Mouse (Mus musculus) ovary, postnatal 36 days (tissue): ENCODE results near the gene Ap2b1.
"Not testable (repeated sequence)": the region's sequence is repeated elsewhere in the genome, so short reads cannot be mapped to it uniquely, and the experiment has no call there.

Experiments
- DNase-seq: peaks from one replicate; pipeline ENCODE4 v3.0.0; 2022; ENCODE audit warnings: low spot score, mixed read lengths

Ap2b1 gene

GRCm38 (mm10) chr11:83301431-83301831, 2.6 kb downstream of the Ap2b1 start:
- no peak for DNase-seq

GRCm38 (mm10) chr11:83302124-83302523, 3.3 kb downstream of the Ap2b1 start:
- no peak for DNase-seq

GRCm38 (mm10) chr11:83302526-83303251, 3.9 kb downstream of the Ap2b1 start, which contains the start of gene Pex12:
Gene Pex12, minus strand, starts transcription at chr11:83302586.
- DNase-seq = peak; percentile 89

- no peak for DNase-seq
Observed at GRCm38 (mm10) chr11:83303751-83304150, 4.9 kb downstream of the Ap2b1 start.

GRCm38 (mm10) chr11:83304485-83304884, 5.7 kb downstream of the Ap2b1 start:
- no peak for DNase-seq

- DNase-seq = no peak
Observed at GRCm38 (mm10) chr11:83306700-83307253, 8.0 kb downstream of the Ap2b1 start.

GRCm38 (mm10) chr11:83312471-83312870, 13.6 kb downstream of the Ap2b1 start:
- DNase-seq = no peak

GRCm38 (mm10) chr11:83319048-83319447, 20.2 kb downstream of the Ap2b1 start:
- DNase-seq = no peak

- not testable (repeated sequence) for DNase-seq
Observed at GRCm38 (mm10) chr11:83326692-83327091, 27.9 kb downstream of the Ap2b1 start.

- DNase-seq = peak; percentile 39
Observed at GRCm38 (mm10) chr11:83327427-83327826, 28.6 kb downstream of the Ap2b1 start.

- no peak for DNase-seq
Observed at GRCm38 (mm10) chr11:83335826-83336225, 37.0 kb downstream of the Ap2b1 start.

- no peak for DNase-seq
Observed at GRCm38 (mm10) chr11:83339705-83340104, 40.9 kb downstream of the Ap2b1 start.

- DNase-seq = no peak
Observed at GRCm38 (mm10) chr11:83341716-83342245, 43.0 kb downstream of the Ap2b1 start.

GRCm38 (mm10) chr11:83355428-83355827, 56.6 kb downstream of the Ap2b1 start:
- no peak for DNase-seq

- no peak for DNase-seq
Observed at GRCm38 (mm10) chr11:83357421-83357820, 58.6 kb downstream of the Ap2b1 start.

- no peak for DNase-seq
Observed at GRCm38 (mm10) chr11:83364656-83365055, 65.8 kb downstream of the Ap2b1 start.

GRCm38 (mm10) chr11:83371267-83371666, 72.4 kb downstream of the Ap2b1 start:
- DNase-seq = no peak

- no peak for DNase-seq
Observed at GRCm38 (mm10) chr11:83379745-83380341, 81.0 kb downstream of the Ap2b1 start.

- no peak for DNase-seq
Observed at GRCm38 (mm10) chr11:83382876-83383531, 84.2 kb downstream of the Ap2b1 start.

- DNase-seq = no peak
Observed at GRCm38 (mm10) chr11:83383532-83383887, 84.7 kb downstream of the Ap2b1 start.

- DNase-seq = no peak
Observed at GRCm38 (mm10) chr11:83393062-83393461, 94.2 kb downstream of the Ap2b1 start.

GRCm38 (mm10) chr11:83394802-83395439, 96.1 kb downstream of the Ap2b1 start:
- no peak for DNase-seq
